Mouse (Mus musculus) spleen, adult 2 months (tissue): Measurements from ENCODE around the gene Rpl38. TPM values are rescaled to one million over a fixed set of nuclear protein-coding genes. Genes with fewer than 3 reads are reported as not detected.

Experiments used
- DNase-seq, 2 experiments: peaks; one replicate each; pipeline versions ENCODE4 v3.0.0 to v3.0.0-alpha.2; 2012 to 2021; ENCODE audit warnings: low spot score in 2 of 2, low read depth in 1 of 2
- H3K27ac ChIP-seq: fragments of 200-500 bp; 2 replicates; pipeline ENCODE4 v1.5.1; 2012; ENCODE audit warnings: low read length, inconsistent platforms; ENCODE audit not compliant: insufficient read depth
- H3K27me3 ChIP-seq: fragments of 200-500 bp; 2 replicates; pipeline ENCODE4 v1.6.1; 2012; ENCODE audit warnings: mild to moderate bottlenecking, moderate library complexity, low read length, inconsistent platforms; ENCODE audit not compliant: control insufficient read depth, insufficient read depth
- H3K36me3 ChIP-seq: fragments of 200-500 bp; 2 replicates; pipeline ENCODE4 v1.6.1; 2012; ENCODE audit warnings: mild to moderate bottlenecking, low read length, inconsistent platforms; ENCODE audit not compliant: control insufficient read depth, insufficient read depth
- H3K4me1 ChIP-seq: fragments of 200-500 bp; 2 replicates; pipeline ENCODE4 v1.6.1; 2011; ENCODE audit warnings: inconsistent platforms; ENCODE audit not compliant: control insufficient read depth, insufficient read depth, insufficient read length
- H3K4me3 ChIP-seq: fragments of 200-500 bp; 2 replicates; pipeline ENCODE4 v1.5.1; 2011; ENCODE audit warnings: mild to moderate bottlenecking, inconsistent platforms; ENCODE audit not compliant: insufficient read depth, insufficient read length; ENCODE audit errors: extremely low read depth
- CTCF ChIP-seq: fragments of 200-500 bp; IDR thresholded peaks from 2 replicates; pipeline ENCODE4 v1.5.1; 2011; ENCODE audit warnings: mild to moderate bottlenecking, inconsistent platforms; ENCODE audit not compliant: insufficient read depth, insufficient read length, insufficient replicate concordance; ENCODE audit errors: extremely low read depth
- POLR2A ChIP-seq: fragments of 200-500 bp; IDR thresholded peaks from 2 replicates; pipeline ENCODE4 v1.6.1; 2011; ENCODE audit warnings: low read depth, low read length, inconsistent platforms
- WGBS: fragments of 180-500 bp; shearing (Covaris S2); methylation state at CpG from one replicate; pipeline ENCODE4 v1.1.7; 2018; 5-methylcytosine and 5-hydroxymethylcytosine counted together
- polyA plus RNA-seq: library from polyadenylated mRNA; depleted of rRNA; stranded (reverse); fragments of >200 nt; gene quantifications from 2 replicates; pipeline ENCODE4 v1.2.3, GENCODE M21; 2012

Rpl38 gene
- polyA plus RNA-seq, 1 experiment = 360 TPM

DNA sequence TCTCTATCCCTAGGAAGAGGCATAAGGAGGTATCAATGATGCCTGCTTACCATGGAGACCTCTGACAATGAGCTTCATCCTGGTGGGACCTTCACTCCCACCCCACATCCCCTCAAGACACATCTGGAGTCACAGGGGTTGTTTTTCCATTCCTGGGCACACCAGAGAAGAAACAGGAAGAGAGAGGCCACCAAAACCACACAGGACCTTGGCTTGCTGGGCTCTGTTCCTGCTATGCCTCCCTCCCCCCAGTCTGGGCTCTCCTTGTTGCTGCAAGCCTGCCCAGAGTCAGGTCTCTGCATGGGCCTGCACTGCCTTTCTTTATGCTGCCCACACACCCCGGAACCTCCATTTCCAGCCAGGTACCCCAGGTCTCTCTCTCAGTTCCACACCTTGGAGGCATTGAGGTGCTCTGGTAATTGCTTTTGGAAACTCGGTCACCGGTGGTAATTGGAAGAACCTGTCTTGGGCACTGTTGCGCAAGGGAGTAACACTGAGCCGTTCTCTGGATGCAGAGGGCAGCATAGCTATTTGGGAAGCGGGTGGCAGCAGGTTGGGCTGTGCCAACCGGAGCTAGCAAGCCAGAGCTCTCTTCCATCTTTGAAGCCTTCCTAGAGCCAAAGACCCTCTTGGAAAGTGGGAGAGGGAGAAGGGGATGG is 12.8 kb upstream of the Rpl38 start:
- TF ChIP-seq POLR2A = no peak
- TF ChIP-seq CTCF = no peak
- Histone ChIP-seq H3K36me3 (no peaks in the 10 kb centered on the region), H3K27ac (no peak overlapping the region), H3K4me3 (no peak overlapping the region), H3K27me3 (no peaks in the 10 kb centered on the region), H3K4me1 (peaks cover 6% of the 10 kb centered on the region; the same call in 1 of the 2 replicates)
- 49% methylated on average over 7 of the region's 7 CpGs for WGBS
- no peak for DNase-seq

DNA sequence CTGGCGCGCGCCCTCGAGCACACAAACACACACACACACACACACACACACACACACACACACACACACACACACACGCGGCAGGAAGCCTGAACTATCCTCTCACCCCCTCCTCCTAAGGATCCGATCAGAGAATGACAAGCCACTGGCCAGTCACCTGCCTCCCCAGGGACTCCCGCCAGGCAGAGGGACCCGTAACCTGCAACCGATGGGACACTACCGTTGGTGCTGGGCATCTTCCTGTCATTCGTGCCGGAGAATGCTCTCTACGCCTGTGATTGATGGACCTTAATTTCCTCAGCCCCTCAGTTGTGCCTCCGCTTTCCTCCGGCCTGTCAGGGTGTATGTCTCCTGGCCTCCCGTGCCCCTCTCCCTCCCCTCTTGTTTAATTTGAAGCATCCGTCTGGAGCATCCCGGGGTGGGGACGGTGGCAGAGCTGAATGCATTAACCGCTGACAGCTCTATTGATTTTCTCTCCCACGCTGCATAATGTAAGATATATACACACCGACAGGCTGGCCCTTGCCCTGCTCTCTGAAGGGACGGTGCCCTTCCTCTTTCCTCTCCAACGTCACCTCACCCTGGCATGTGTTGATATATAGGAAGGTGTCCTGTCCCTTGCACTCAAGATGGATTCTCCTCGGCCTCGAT is 11.2 kb upstream of the Rpl38 start:
- no peak for DNase-seq
- H3K27ac ChIP-seq = no peak overlapping the region
- WGBS = 72% methylated on average over 27 of the region's 27 CpGs
- peaks cover 6% of the 10 kb centered on the region; the same call in 1 of the 2 replicates for H3K4me1 ChIP-seq
- no peaks in the 10 kb centered on the region for H3K27me3 ChIP-seq
- TF ChIP-seq POLR2A (no peak), CTCF (no peak)
- no peaks in the 10 kb centered on the region for H3K36me3 ChIP-seq
- no peak overlapping the region for H3K4me3 ChIP-seq

DNA sequence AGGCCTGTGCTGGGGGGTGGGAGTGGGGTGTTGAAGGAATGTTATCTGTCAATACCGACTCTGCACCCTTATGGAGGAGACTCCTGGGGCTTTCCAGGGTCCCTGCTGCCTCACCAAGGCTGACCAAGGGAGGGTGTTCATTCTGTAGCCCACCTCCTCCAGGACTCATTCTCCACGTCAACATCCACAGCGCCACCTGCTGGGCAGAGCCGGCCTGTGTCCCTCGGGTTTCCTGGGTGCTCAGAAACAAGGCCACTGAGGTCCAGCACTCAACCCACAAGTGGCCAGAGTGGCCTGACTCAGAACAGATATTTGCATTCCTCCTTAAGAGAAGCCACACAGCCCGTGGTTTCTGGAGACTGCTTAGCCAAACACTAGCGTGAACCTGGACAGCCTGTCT is 10.6 kb upstream of the Rpl38 start:
- Histone ChIP-seq H3K36me3 (no peaks in the 10 kb centered on the region), H3K4me3 (no peak overlapping the region), H3K4me1 (peaks cover 6% of the 10 kb centered on the region; the same call in 1 of the 2 replicates), H3K27ac (no peak overlapping the region), H3K27me3 (no peaks in the 10 kb centered on the region)
- peak in 1 of 2 experiments; percentile 50 for DNase-seq
- 33% methylated on average over 7 of the region's 7 CpGs for WGBS
- TF ChIP-seq POLR2A (no peak), CTCF (peak; percentile 83)

DNA sequence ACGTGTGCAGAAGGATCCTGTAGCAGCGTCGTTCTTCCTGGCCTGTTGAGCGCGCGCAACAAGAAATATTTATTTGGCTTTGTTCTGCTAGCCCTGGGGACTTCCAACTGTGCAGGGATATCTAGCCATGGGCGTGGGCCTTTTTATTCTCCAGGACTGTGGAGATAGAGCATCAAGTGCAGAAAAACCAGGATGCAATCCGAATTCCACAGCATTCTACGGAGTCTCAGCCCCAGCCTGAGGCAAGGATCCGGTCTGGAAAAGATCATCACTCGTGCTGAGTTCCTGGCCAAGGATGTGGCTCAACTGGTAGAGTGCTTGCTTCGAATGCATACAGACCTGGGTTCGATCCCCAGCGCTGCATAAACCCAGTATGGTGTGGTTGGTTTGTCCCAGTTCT is 6.2 kb upstream of the Rpl38 start:
- Histone ChIP-seq H3K4me3 (no peak overlapping the region), H3K27ac (no peak overlapping the region), H3K36me3 (no peaks in the 10 kb centered on the region), H3K27me3 (no peaks in the 10 kb centered on the region), H3K4me1 (no peaks in the 10 kb centered on the region)
- WGBS = 88% methylated on average over 14 of the region's 14 CpGs
- no peak for DNase-seq
- no peak for TF ChIP-seq CTCF
- TF ChIP-seq POLR2A = no peak

DNA sequence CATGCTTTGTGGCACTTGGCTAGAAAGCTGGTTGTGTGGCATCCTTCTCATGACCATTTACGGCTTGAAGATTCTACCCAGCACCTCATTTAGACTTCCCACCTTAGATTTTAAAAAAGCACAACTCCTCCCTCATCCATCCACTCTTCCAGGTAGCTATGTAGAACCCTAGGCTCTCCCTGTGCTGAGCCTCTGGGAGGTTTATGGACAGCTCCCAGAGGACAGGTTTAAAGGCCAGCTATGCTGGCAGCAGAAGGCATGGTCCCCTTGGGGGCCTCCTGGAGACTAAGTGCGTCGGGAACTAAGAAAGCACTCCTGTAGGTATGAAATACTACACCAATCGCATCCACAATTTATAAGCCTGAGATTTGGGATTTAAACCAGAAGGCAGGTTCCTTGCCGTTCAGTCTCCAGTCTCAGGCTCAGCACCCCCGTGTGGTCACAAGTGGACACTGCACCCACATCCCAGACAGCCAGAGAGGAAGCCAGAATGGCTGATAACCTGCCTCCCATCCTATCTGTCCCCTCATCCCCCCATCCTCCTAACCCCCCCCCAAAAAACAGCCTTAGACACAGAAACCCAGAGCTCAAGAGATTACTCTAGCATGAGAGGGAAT is 5.5 kb upstream of the Rpl38 start:
- TF ChIP-seq POLR2A (no peak), CTCF (peak; percentile 88; the same call in 1 of the 2 replicates)
- WGBS = 39% methylated on average over 6 of the region's 6 CpGs

DNA sequence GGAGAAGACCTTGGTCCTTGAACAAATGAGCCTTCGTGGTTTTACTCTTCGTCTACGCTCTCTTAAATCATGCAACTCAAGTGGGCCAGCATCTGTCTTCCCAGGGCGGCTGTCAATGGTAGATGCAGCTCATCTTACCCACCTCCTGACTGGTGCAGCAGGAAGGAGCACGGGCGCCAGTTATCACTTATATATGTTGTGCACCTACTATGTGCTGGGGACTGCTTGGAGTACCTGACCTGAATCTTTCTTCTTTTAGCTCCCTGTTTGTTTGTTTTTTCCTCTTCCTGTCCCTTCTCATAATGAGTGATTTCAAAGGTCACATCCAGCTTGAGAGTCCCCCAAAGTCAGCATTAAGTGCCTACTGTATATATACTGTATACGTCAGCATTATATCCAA is 4.2 kb upstream of the Rpl38 start:
- 78% methylated on average over 7 of the region's 7 CpGs for WGBS
- H3K27ac ChIP-seq = no peak overlapping the region
- no peaks in the 10 kb centered on the region for H3K4me1 ChIP-seq

More for the DNA sequence above, 5.5 kb upstream of the Rpl38 start:
- Histone ChIP-seq H3K27me3 (no peaks in the 10 kb centered on the region), H3K36me3 (no peaks in the 10 kb centered on the region), H3K4me1 (no peaks in the 10 kb centered on the region), H3K27ac (no peak overlapping the region), H3K4me3 (no peak overlapping the region)
- DNase-seq = peak in 1 of 2 experiments; percentile 58

More for the DNA sequence above, 4.2 kb upstream of the Rpl38 start:
- TF ChIP-seq CTCF = no peak
- no peaks in the 10 kb centered on the region for H3K27me3 ChIP-seq
- no peak overlapping the region for H3K4me3 ChIP-seq
- no peaks in the 10 kb centered on the region for H3K36me3 ChIP-seq
- no peak for DNase-seq
